Mouse (Mus musculus) forebrain, embryonic 10.5 days (tissue): ENCODE results near the gene Rpl3l. TPM values are rescaled to one million over a fixed set of nuclear protein-coding genes. Genes with fewer than 3 reads are reported as not detected.

Source experiments
- DNase-seq: peaks from one replicate; pipeline ENCODE4 v3.0.0-alpha.2; 2017; ENCODE audit warnings: low spot score; ENCODE audit errors: extremely low spot score
- H3K27ac ChIP-seq: fragments of 300-500 bp; sonication (generic); 2 replicates; pipeline ENCODE4 v1.5.1; 2016; ENCODE audit warnings: mild to moderate bottlenecking
- H3K27me3 ChIP-seq: fragments of 300-500 bp; sonication (generic); 2 replicates; pipeline ENCODE4 v1.6.1; 2016; ENCODE audit warnings: mild to moderate bottlenecking; ENCODE audit not compliant: poor library complexity, severe bottlenecking
- H3K36me3 ChIP-seq: fragments of 300-500 bp; sonication (generic); replicated peaks from 2 replicates; pipeline ENCODE4 v1.6.1; 2016; ENCODE audit warnings: mild to moderate bottlenecking, moderate library complexity
- H3K4me1 ChIP-seq: fragments of 300-500 bp; sonication (generic); 2 replicates; pipeline ENCODE4 v1.6.1; 2016
- H3K4me3 ChIP-seq: fragments of 300-500 bp; sonication (generic); 2 replicates; pipeline ENCODE4 v1.5.1; 2016; ENCODE audit warnings: mild to moderate bottlenecking, moderate library complexity
- H3K9me3 ChIP-seq: fragments of 300-500 bp; sonication (generic); 2 replicates; pipeline ENCODE4 v1.6.1; 2016; ENCODE audit warnings: mild to moderate bottlenecking, moderate library complexity
- WGBS: fragments of 180-500 bp; shearing (Covaris S2); methylation state at CpG from one replicate; pipeline ENCODE4 v1.1.7; 2016; 5-methylcytosine and 5-hydroxymethylcytosine counted together
- polyA plus RNA-seq: library from polyadenylated mRNA; unstranded; fragments of >200 nt; fragmentation: Nextera tagmentation; extraction: Ambion mirVana; gene quantifications from 2 replicates; pipeline ENCODE4 v1.2.1, GENCODE M21; 2016

Gene Rpl3l
- polyA plus RNA-seq, 1 experiment from 2014 or later: not detected

- Histone ChIP-seq H3K9me3 (no peaks in the 10 kb centered on the region), H3K27me3 (peaks cover 15% of the 10 kb centered on the region; the same call in 1 of the 2 replicates), H3K27ac (peak overlapping the region; percentile 83), H3K4me3 (peak overlapping the region; percentile 75; the same call in 1 of the 2 replicates), H3K36me3 (no peaks in the 10 kb centered on the region), H3K4me1 (peaks cover 26% of the 10 kb centered on the region)
- WGBS: 88% methylated on average over 7 of the region's 7 CpGs
- DNase-seq: no peak
Observed at GRCm38 (mm10) chr17:24735446-24735845, 7.8 kb downstream of the Rpl3l start.

GRCm38 (mm10) chr17:24736330-24737051 is 8.9 kb downstream of the Rpl3l start, which contains the start of gene Msrb1:
Gene Msrb1, plus strand, starts transcription at chr17:24736642.
- Histone ChIP-seq H3K9me3 (no peaks in the 10 kb centered on the region), H3K4me1 (peaks cover 26% of the 10 kb centered on the region), H3K36me3 (no peaks in the 10 kb centered on the region), H3K4me3 (peak within 1 kb of the TSS; percentile 75), H3K27me3 (peaks cover 15% of the 10 kb centered on the region; the same call in 1 of the 2 replicates), H3K27ac (peak within 1 kb of the TSS; percentile 83)
- 2% methylated on average over 29 of the region's 29 CpGs for WGBS
- DNase-seq: peak; percentile 95

- Histone ChIP-seq H3K27ac (peak overlapping the region; percentile 83; the same call in 1 of the 2 replicates), H3K36me3 (0 out of 2 replicates have a peak, but pooled peaks cover 5% of the 10 kb centered on the region), H3K4me3 (peak overlapping the region; percentile 75), H3K27me3 (peaks cover 10% of the 10 kb centered on the region; the same call in 1 of the 2 replicates), H3K9me3 (no peaks in the 10 kb centered on the region), H3K4me1 (peaks cover 26% of the 10 kb centered on the region)
- DNase-seq: no peak
- 26% methylated on average over 8 of the region's 8 CpGs for WGBS
Observed at GRCm38 (mm10) chr17:24737135-24737810, 9.7 kb downstream of the Rpl3l start.

- Histone ChIP-seq H3K27me3 (peaks cover 4% of the 10 kb centered on the region; the same call in 1 of the 2 replicates), H3K36me3 (0 out of 2 replicates have a peak, but pooled peaks cover 5% of the 10 kb centered on the region), H3K9me3 (no peaks in the 10 kb centered on the region), H3K27ac (no peak overlapping the region), H3K4me3 (no peak overlapping the region), H3K4me1 (peaks cover 26% of the 10 kb centered on the region)
- WGBS: 87% methylated on average over 4 of the region's 4 CpGs
- no peak for DNase-seq
Observed at GRCm38 (mm10) chr17:24738238-24738637, 10.6 kb downstream of the Rpl3l start.

GRCm38 (mm10) chr17:24739926-24740325 is 12.3 kb downstream of the Rpl3l start:
- Histone ChIP-seq H3K27me3 (no peaks in the 10 kb centered on the region), H3K27ac (no peak overlapping the region), H3K9me3 (no peaks in the 10 kb centered on the region), H3K4me1 (peaks cover 26% of the 10 kb centered on the region), H3K36me3 (0 out of 2 replicates have a peak, but pooled peaks cover 5% of the 10 kb centered on the region), H3K4me3 (no peak overlapping the region)
- WGBS: 87% methylated on average over 8 of the region's 8 CpGs
- DNase-seq: no peak

GRCm38 (mm10) chr17:24742307-24742706 is 14.7 kb downstream of the Rpl3l start:
- WGBS: 82% methylated on average over 8 of the region's 8 CpGs
- no peak overlapping the region for H3K27ac ChIP-seq
- H3K36me3 ChIP-seq: 0 out of 2 replicates have a peak, but pooled peaks cover 5% of the 10 kb centered on the region
- peaks cover 14% of the 10 kb centered on the region for H3K4me1 ChIP-seq
- no peak overlapping the region for H3K4me3 ChIP-seq
- no peaks in the 10 kb centered on the region for H3K9me3 ChIP-seq
- H3K27me3 ChIP-seq: peaks cover 12% of the 10 kb centered on the region; the same call in 1 of the 2 replicates
- no peak for DNase-seq

GRCm38 (mm10) chr17:24743896-24744295 is 16.3 kb downstream of the Rpl3l start:
- Histone ChIP-seq H3K27me3 (peaks cover 19% of the 10 kb centered on the region), H3K4me1 (peaks cover 8% of the 10 kb centered on the region; the same call in 1 of the 2 replicates), H3K36me3 (0 out of 2 replicates have a peak, but pooled peaks cover 5% of the 10 kb centered on the region), H3K27ac (no peak overlapping the region), H3K4me3 (no peak overlapping the region), H3K9me3 (no peaks in the 10 kb centered on the region)
- DNase-seq: no peak
- 80% methylated on average over 5 of the region's 5 CpGs for WGBS

- Histone ChIP-seq H3K27me3 (peaks cover 24% of the 10 kb centered on the region), H3K4me1 (peaks cover 8% of the 10 kb centered on the region; the same call in 1 of the 2 replicates), H3K36me3 (0 out of 2 replicates have a peak, but pooled peaks cover 5% of the 10 kb centered on the region), H3K4me3 (no peak overlapping the region), H3K9me3 (no peaks in the 10 kb centered on the region), H3K27ac (no peak overlapping the region)
- 73% methylated on average over 3 of the region's 3 CpGs for WGBS
- DNase-seq: no peak
Observed at GRCm38 (mm10) chr17:24744381-24744780, 16.8 kb downstream of the Rpl3l start.

GRCm38 (mm10) chr17:24745526-24746497 is 18.2 kb downstream of the Rpl3l start:
- WGBS: 23% methylated on average over 7 of the region's 7 CpGs
- Histone ChIP-seq H3K27me3 (peaks cover 37% of the 10 kb centered on the region), H3K9me3 (no peaks in the 10 kb centered on the region), H3K4me1 (peaks cover 8% of the 10 kb centered on the region; the same call in 1 of the 2 replicates), H3K4me3 (no peak overlapping the region), H3K36me3 (0 out of 2 replicates have a peak, but pooled peaks cover 5% of the 10 kb centered on the region), H3K27ac (no peak overlapping the region)
- peak; percentile 77 for DNase-seq

- H3K27me3 ChIP-seq: peaks cover 48% of the 10 kb centered on the region
Observed at GRCm38 (mm10) chr17:24746986-24747385, 19.4 kb downstream of the Rpl3l start.

GRCm38 (mm10) chr17:24751528-24751927 is 23.9 kb downstream of the Rpl3l start:
- H3K4me1 ChIP-seq: peaks cover 30% of the 10 kb centered on the region
- peaks cover 88% of the 10 kb centered on the region for H3K27me3 ChIP-seq
- no peaks in the 10 kb centered on the region for H3K9me3 ChIP-seq
- no peak for DNase-seq
- WGBS: 26% methylated on average over 4 of the region's 4 CpGs
- no peaks in the 10 kb centered on the region for H3K36me3 ChIP-seq
- H3K27ac ChIP-seq: no peak overlapping the region
- H3K4me3 ChIP-seq: peak overlapping the region; percentile 6; the same call in 1 of the 2 replicates

More at GRCm38 (mm10) chr17:24746986-24747385, 19.4 kb downstream of the Rpl3l start:
- Histone ChIP-seq H3K27ac (no peak overlapping the region), H3K9me3 (no peaks in the 10 kb centered on the region), H3K4me1 (peaks cover 8% of the 10 kb centered on the region; the same call in 1 of the 2 replicates), H3K36me3 (0 out of 2 replicates have a peak, but pooled peaks cover 2% of the 10 kb centered on the region), H3K4me3 (no peak overlapping the region)
- DNase-seq: no peak
- 47% methylated on average over 4 of the region's 4 CpGs for whole genome bisulfite sequencing
